Mouse (Mus musculus) stomach, postnatal 0 days (tissue): ENCODE results near the gene Sipa1l1. TPM values are rescaled to one million over a fixed set of nuclear protein-coding genes. Genes with fewer than 3 reads are reported as not detected.
A peak's percentile ranks its signal among the peaks of the same experiment; 100 is the strongest.

ENCODE experiments used
- ATAC-seq: fragments of 200-750 bp; cut with Nextera tagmentation; 2 replicates; pipeline ENCODE4 v1.8.0; 2017; ENCODE audit not compliant: low FRiP score, low TSS enrichment
- DNase-seq: peaks from one replicate; pipeline ENCODE4 v3.0.0-alpha.2; 2016; ENCODE audit warnings: low spot score
- H3K27ac ChIP-seq: fragments of 300-500 bp; sonication (generic); replicated peaks from 2 replicates; pipeline ENCODE4 v1.5.1; 2014; ENCODE audit warnings: mild to moderate bottlenecking, control low read depth
- H3K27me3 ChIP-seq: fragments of 300-500 bp; sonication (generic); 2 replicates; pipeline ENCODE4 v1.6.1; 2014; ENCODE audit warnings: low read length; ENCODE audit not compliant: control insufficient read depth, insufficient read depth
- H3K36me3 ChIP-seq: fragments of 300-500 bp; sonication (generic); 2 replicates; pipeline ENCODE4 v1.6.1; 2014; ENCODE audit warnings: low read length, mixed read lengths; ENCODE audit not compliant: control insufficient read depth, insufficient read depth
- H3K4me1 ChIP-seq: fragments of 300-500 bp; sonication (generic); replicated peaks from 2 replicates; pipeline ENCODE4 v1.6.1; 2014; ENCODE audit warnings: antibody characterized with exemption; ENCODE audit not compliant: control insufficient read depth, insufficient read depth
- H3K4me2 ChIP-seq: fragments of 300-500 bp; sonication (generic); replicated peaks from 2 replicates; pipeline ENCODE4 v1.6.1; 2014; ENCODE audit warnings: low read depth, mild to moderate bottlenecking, control low read depth, moderate library complexity
- H3K4me3 ChIP-seq: fragments of 300-500 bp; sonication (generic); 2 replicates; pipeline ENCODE4 v1.5.1; 2014; ENCODE audit warnings: low read depth, low read length, control low read depth
- H3K9ac ChIP-seq: fragments of 300-500 bp; sonication (generic); 2 replicates; pipeline ENCODE4 v1.6.1; 2014; ENCODE audit warnings: mild to moderate bottlenecking, low read length, control low read depth, mixed read lengths
- H3K9me3 ChIP-seq: fragments of 300-500 bp; sonication (generic); 2 replicates; pipeline ENCODE4 v1.6.1; 2016; ENCODE audit warnings: low read length; ENCODE audit not compliant: control insufficient read depth
- CTCF ChIP-seq: IDR thresholded peaks from 2 replicates; pipeline ENCODE4 v1.5.1; 2016; ENCODE audit warnings: antibody characterized with exemption, low read depth, mild to moderate bottlenecking, moderate library complexity
- EP300 ChIP-seq: optimal IDR thresholded peaks from 2 replicates; pipeline ENCODE3; 2016; ENCODE audit warnings: antibody characterized with exemption
- WGBS: fragments of 180-500 bp; shearing (Covaris S2); extraction: QIAGEN DNeasy Blood & Tissue Kit; methylation state at CpG from one replicate; pipeline ENCODE4 v1.1.7; 2014; 5-methylcytosine and 5-hydroxymethylcytosine counted together
- polyA plus RNA-seq: library from polyadenylated mRNA; unstranded; fragments of >200 nt; fragmentation: Nextera tagmentation; extraction: Ambion mirVana; gene quantifications from 2 replicates; pipeline ENCODE4 v1.2.1, GENCODE M21; 2015

Sipa1l1 gene
- polyA plus RNA-seq, 1 experiment from 2014 or later = 9.2 TPM

- DNase-seq (no peak), ATAC-seq (no peak)
- Histone ChIP-seq H3K4me2 (no peak overlapping the region), H3K27ac (no peak overlapping the region), H3K36me3 (no peaks in the 10 kb centered on the region), H3K9me3 (no peaks in the 10 kb centered on the region), H3K4me1 (0 out of 2 replicates have a peak, but pooled peaks cover 2% of the 10 kb centered on the region), H3K9ac (no peak overlapping the region), H3K4me3 (no peak overlapping the region), H3K27me3 (no peaks in the 10 kb centered on the region)
- no peak for TF ChIP-seq CTCF
- no peak for TF ChIP-seq EP300
- WGBS = 86% methylated on average over 2 of the region's 2 CpGs
These were observed 82.2 kb downstream of the Sipa1l1 start for GRCm38 (mm10) chr12:82251328-82251727.

GRCm38 (mm10) chr12:82254076-82254475, 85.0 kb downstream of the Sipa1l1 start:
- Histone ChIP-seq H3K4me3 (no peak overlapping the region), H3K27me3 (no peaks in the 10 kb centered on the region), H3K9me3 (no peaks in the 10 kb centered on the region), H3K36me3 (no peaks in the 10 kb centered on the region), H3K27ac (no peak overlapping the region), H3K9ac (no peak overlapping the region), H3K4me2 (no peak overlapping the region), H3K4me1 (0 out of 2 replicates have a peak, but pooled peaks cover 2% of the 10 kb centered on the region)
- TF ChIP-seq CTCF = no peak
- no peak for TF ChIP-seq EP300
- WGBS = 57% methylated on average over 5 of the region's 5 CpGs
- ATAC-seq (no peak), DNase-seq (peak; percentile 36)

GRCm38 (mm10) chr12:82256012-82256411, 86.9 kb downstream of the Sipa1l1 start:
- H3K9ac ChIP-seq = no peak overlapping the region
- DNase-seq (no peak), ATAC-seq (no peak)
- WGBS = 89% methylated on average over 5 of the region's 5 CpGs
- H3K27me3 ChIP-seq = no peaks in the 10 kb centered on the region
- no peaks in the 10 kb centered on the region for H3K9me3 ChIP-seq
- H3K27ac ChIP-seq = no peak overlapping the region
- 0 out of 2 replicates have a peak, but pooled peaks cover 2% of the 10 kb centered on the region for H3K4me1 ChIP-seq
- H3K4me2 ChIP-seq = no peak overlapping the region
- no peaks in the 10 kb centered on the region for H3K36me3 ChIP-seq
- TF ChIP-seq EP300 = no peak
- TF ChIP-seq CTCF = no peak
- no peak overlapping the region for H3K4me3 ChIP-seq

- no peaks in the 10 kb centered on the region for H3K36me3 ChIP-seq
- no peak for TF ChIP-seq EP300
- no peak for TF ChIP-seq CTCF
- no peak for ATAC-seq
These were observed 87.9 kb downstream of the Sipa1l1 start for GRCm38 (mm10) chr12:82256921-82257500.

GRCm38 (mm10) chr12:82257994-82258785, 89.1 kb downstream of the Sipa1l1 start:
- ATAC-seq (no peak; the same call in 1 of the 2 replicates), DNase-seq (no peak)
- Histone ChIP-seq H3K36me3 (no peaks in the 10 kb centered on the region), H3K4me1 (0 out of 2 replicates have a peak, but pooled peaks cover 2% of the 10 kb centered on the region), H3K9me3 (no peaks in the 10 kb centered on the region), H3K4me3 (no peak overlapping the region), H3K4me2 (no peak overlapping the region), H3K27ac (0 out of 2 replicates have a peak overlapping the region, but pooled peaks have one; percentile 9), H3K27me3 (no peaks in the 10 kb centered on the region), H3K9ac (no peak overlapping the region)
- WGBS = 60% methylated on average over 6 of the region's 6 CpGs
- TF ChIP-seq CTCF (no peak), EP300 (no peak)

More at GRCm38 (mm10) chr12:82256921-82257500, 87.9 kb downstream of the Sipa1l1 start:
- Histone ChIP-seq H3K4me3 (no peak overlapping the region), H3K4me1 (0 out of 2 replicates have a peak, but pooled peaks cover 2% of the 10 kb centered on the region), H3K27ac (no peak overlapping the region), H3K4me2 (no peak overlapping the region), H3K27me3 (no peaks in the 10 kb centered on the region), H3K9ac (no peak overlapping the region), H3K9me3 (no peaks in the 10 kb centered on the region)
- DNase-seq = no peak
- 81% methylated on average over 6 of the region's 6 CpGs for WGBS

- TF ChIP-seq EP300 = no peak
- TF ChIP-seq CTCF = no peak
- no peak overlapping the region for H3K4me3 ChIP-seq
- no peak for ATAC-seq
- H3K36me3 ChIP-seq = no peaks in the 10 kb centered on the region
- no peaks in the 10 kb centered on the region for H3K4me1 ChIP-seq
- WGBS = 85% methylated on average over 7 of the region's 7 CpGs
- no peak overlapping the region for H3K4me2 ChIP-seq
- no peak overlapping the region for H3K9ac ChIP-seq
- DNase-seq = no peak
- H3K9me3 ChIP-seq = no peaks in the 10 kb centered on the region
- H3K27ac ChIP-seq = no peak overlapping the region
- H3K27me3 ChIP-seq = no peaks in the 10 kb centered on the region
These were observed 94.3 kb downstream of the Sipa1l1 start for GRCm38 (mm10) chr12:82263443-82263842.
